Mouse (Mus musculus) lung, adult 2 months (tissue): ENCODE results near the gene Zdhhc15. TPM values are rescaled to one million over a fixed set of nuclear protein-coding genes. Genes with fewer than 3 reads are reported as not detected.
"Not testable (repeated sequence)": the region's sequence is repeated elsewhere in the genome, so short reads cannot be mapped to it uniquely, and the experiment has no call there.

Experiments used
- DNase-seq: peaks from one replicate; pipeline ENCODE4 v3.0.0; 2022
- H3K4me1 ChIP-seq: fragments of 200-500 bp; 2 replicates; pipeline ENCODE4 v1.6.1; 2011; ENCODE audit warnings: low read length; ENCODE audit not compliant: control insufficient read depth, insufficient read depth
- H3K4me3 ChIP-seq: fragments of 200-500 bp; replicated peaks from 2 replicates; pipeline ENCODE3; 2011; ENCODE audit warnings: low read depth, mild to moderate bottlenecking, control low read depth, low read length; ENCODE audit errors: extremely low read depth
- CTCF ChIP-seq: fragments of 200-500 bp; IDR thresholded peaks from 2 replicates; pipeline ENCODE4 v1.5.1; 2011; ENCODE audit warnings: mild to moderate bottlenecking, low read length, control low read depth; ENCODE audit not compliant: insufficient read depth
- POLR2A ChIP-seq: fragments of 200-500 bp; IDR thresholded peaks from 2 replicates; pipeline ENCODE4 v1.6.1; 2011; ENCODE audit warnings: low read depth, mild to moderate bottlenecking, control low read depth, low read length, borderline replicate concordance; ENCODE audit errors: extremely low read depth
- WGBS: fragments of 180-500 bp; shearing (Covaris S2); methylation state at CpG from one replicate; pipeline ENCODE4 v1.1.7; 2018; 5-methylcytosine and 5-hydroxymethylcytosine counted together
- polyA plus RNA-seq: library from polyadenylated mRNA; depleted of rRNA; stranded (reverse); fragments of >200 nt; gene quantifications from 2 replicates; pipeline ENCODE4 v1.2.3, GENCODE M21; 2012; rRNA removed

Gene Zdhhc15
- polyA plus RNA-seq = 0.45 and 0.62 TPM in 2 replicates

DNA sequence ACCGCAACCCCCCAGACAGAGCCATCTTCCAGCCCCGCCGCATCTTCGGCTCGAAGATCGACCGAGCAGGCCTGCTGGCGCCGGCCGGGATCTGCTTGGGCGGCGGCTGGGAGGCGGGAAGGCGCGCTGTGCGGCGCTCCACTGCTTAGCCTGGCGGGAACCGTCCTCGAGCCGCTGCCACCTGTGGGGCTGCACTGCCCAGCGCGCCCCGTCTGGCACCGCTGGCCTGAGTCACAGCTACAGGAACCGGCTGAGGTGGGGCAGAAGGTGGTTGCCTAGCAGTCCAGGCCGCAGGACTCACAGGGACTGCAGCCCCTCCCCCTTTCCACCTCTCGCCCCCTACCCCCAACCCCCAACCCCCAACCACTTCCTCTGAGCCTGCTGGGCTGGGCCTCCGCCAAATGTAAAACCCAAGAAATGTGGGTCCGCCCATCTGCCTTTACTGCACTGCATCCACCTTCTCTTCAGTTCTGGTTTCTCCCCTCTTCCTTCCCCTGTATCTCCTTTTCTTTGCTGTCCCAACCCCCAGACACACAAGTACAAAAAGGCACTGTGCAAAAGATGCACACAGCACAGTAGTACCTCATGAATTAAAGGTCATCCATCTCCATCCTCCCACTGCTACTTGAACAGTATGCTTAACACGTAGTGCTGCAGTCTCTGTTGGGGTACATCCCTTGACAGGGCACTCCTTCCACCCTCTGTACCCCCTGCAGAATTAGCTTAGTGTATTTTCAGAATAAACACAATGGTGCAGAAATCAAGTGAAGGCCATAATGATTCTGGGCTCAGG, at the start of gene Zdhhc15:
Gene Zdhhc15, minus strand, starts transcription at position 308 of the 793 bp plus-strand sequence.
- TF ChIP-seq CTCF (no peak), POLR2A (no peak)
- DNase-seq = peak; percentile 20
- 36% methylated on average over 30 of the region's 31 CpGs for WGBS
- peak within 1 kb of the TSS; percentile 65 for H3K4me3 ChIP-seq
- H3K4me1 ChIP-seq = peaks cover 2% of the 10 kb centered on the region; the same call in 1 of the 2 replicates

DNA sequence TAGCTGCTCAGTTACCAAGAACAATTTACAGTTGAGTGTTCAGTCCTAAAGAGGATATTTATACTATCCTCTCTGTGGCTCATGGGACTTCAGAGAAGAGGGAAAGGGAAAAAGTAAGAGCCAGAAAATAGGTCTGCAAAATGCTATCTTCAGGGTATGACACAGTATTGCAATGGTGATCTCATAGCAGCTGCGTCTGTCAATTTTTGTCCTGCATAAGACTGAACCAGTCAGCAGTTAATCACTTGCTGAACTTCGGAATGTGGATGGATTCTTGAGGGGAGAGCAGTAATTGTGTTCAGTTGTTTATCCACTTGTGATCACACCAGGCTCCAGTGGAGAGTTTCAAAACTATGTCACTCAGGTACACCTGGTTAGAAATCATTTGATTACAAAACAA, 37.1 kb upstream of the Zdhhc15 start:
- DNase-seq = no peak
- TF ChIP-seq POLR2A (no peak), CTCF (no peak)
- Histone ChIP-seq H3K4me1 (no peaks in the 10 kb centered on the region), H3K4me3 (no peak overlapping the region)
- WGBS = 75% methylated on average over 2 of the region's 2 CpGs

DNA sequence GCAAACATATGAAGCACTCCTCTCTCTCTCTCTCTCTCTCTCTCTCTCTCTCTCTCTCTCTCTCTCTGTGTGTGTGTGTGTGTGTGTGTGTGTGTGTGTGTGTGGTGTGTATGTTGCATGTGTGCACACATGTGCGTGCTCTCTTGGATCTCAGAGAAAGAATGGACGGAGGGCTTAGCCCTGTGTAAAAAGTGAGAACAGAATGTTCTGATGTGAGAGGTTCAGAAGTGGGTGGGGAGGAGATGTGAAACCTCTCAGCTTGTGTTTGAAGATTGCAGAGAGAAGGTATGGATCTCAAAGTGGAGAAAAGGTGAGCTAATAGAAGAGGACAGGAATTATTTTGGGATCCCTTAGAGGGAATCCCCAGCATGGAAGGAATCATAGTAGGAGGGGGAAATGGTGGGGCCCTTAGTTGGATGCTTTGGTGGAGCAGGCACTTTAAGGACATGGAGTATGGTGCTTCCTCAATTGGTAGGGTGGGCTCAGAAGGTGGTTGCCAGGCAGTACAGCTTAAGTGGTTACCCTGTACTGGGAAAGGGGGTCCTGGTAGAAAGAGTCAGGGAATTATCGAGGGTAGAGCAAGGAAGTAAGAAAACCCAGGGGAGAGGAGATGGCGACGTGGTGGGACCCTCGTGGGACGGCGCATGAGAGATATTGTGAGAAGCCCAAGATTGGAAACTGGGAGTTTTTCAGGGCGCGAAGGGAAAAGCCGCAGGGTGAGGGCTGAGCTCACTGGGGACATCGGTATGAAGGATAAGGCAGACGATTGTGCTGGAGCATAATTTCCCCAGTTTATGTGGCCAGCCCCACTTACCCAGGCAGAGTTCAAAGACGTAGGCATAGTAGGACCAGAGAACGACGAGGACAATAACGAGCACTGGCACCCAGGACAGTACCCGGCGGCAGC, 761 bp downstream of the Zdhhc15 start:
- Histone ChIP-seq H3K4me1 (peaks cover 2% of the 10 kb centered on the region; the same call in 1 of the 2 replicates), H3K4me3 (peak overlapping the region; percentile 65)
- WGBS = 34% methylated on average over 19 of the region's 19 CpGs
- DNase-seq = no peak
- no peak for TF ChIP-seq POLR2A
- TF ChIP-seq CTCF = no peak

DNA sequence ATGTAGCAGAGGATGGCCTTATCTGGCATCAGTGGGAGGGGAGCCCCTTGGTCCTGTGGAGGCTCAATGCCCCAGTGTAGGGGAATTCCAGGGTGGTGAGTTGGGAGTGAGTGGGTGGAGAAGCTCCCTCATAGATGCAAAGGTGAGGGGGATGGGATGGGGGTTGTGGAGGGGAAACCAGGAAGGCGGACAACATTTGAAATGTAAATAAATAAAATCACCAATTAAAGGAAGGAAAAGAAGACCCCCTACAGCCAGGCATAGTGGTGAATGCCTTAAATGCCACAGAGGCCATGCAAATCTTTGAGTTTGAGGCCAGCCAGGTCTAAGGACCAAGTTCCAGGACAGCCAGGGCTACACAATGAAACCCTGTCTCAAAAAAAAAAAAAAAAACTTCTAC, 13.9 kb downstream of the Zdhhc15 start:
- 72% methylated on average over 1 of the region's 1 CpGs for WGBS
- TF ChIP-seq POLR2A (no peak), CTCF (no peak)
- H3K4me1 ChIP-seq = no peaks in the 10 kb centered on the region
- DNase-seq = no peak
- no peak overlapping the region for H3K4me3 ChIP-seq

DNA sequence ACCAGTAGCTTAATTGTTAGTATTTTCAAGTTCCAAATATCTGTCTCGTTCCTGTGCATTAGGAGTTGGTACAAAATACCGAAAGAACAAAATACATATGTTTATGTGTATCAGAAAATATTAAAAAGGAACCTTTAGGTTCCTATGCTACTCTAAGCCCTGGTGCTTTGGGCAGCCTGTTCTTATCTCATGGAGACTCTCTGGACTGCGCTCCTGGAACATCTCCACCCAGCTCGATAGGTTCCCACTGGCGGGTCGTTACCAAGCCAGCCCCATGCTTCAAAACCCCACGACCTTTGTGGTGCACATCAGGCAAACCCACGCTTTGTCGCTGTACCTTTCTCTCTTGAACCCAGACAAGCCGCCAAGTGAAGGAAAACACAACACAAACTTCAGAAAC, 58.3 kb downstream of the Zdhhc15 start:
- no peak for TF ChIP-seq POLR2A
- H3K4me3 ChIP-seq = no peak overlapping the region
- DNase-seq = no peak
- no peaks in the 10 kb centered on the region for H3K4me1 ChIP-seq
- 88% methylated on average over 10 of the region's 10 CpGs for WGBS

DNA sequence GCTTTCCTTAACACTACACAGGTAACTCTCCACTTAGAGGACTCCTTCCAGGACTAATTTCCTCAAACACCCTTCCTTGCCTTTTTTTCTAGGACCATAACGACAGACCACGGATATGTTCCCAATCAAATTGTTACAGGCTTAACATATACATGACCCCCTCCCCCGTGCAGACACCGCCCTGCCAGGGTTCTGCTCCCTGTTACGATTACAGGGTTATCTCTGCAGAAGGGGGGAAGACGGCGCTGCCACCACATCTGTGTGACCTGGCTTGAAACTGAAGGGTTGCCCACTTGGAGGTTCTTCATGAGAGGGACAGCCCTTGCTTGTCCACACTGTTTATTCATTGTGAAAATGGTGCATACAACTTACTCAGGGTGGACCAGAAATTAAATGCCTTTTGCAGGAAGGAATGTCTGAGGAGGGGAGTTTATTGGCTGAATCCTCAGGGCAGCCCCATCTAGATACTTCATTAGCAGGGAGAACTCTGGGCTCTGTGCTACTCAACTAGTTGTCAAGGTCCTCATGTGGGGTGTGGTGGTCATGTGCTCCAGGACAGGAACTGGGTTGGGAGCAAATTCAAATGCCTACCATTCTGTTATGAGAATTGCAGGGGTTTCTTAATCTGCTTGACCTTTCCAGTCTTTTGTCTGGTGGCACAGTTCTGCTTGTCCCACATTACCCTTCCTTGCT, 67.0 kb downstream of the Zdhhc15 start:
- 83% methylated on average over 3 of the region's 7 CpGs for WGBS
- H3K4me1 ChIP-seq, DNase-seq, H3K4me3 ChIP-seq: not testable (repeated sequence)

DNA sequence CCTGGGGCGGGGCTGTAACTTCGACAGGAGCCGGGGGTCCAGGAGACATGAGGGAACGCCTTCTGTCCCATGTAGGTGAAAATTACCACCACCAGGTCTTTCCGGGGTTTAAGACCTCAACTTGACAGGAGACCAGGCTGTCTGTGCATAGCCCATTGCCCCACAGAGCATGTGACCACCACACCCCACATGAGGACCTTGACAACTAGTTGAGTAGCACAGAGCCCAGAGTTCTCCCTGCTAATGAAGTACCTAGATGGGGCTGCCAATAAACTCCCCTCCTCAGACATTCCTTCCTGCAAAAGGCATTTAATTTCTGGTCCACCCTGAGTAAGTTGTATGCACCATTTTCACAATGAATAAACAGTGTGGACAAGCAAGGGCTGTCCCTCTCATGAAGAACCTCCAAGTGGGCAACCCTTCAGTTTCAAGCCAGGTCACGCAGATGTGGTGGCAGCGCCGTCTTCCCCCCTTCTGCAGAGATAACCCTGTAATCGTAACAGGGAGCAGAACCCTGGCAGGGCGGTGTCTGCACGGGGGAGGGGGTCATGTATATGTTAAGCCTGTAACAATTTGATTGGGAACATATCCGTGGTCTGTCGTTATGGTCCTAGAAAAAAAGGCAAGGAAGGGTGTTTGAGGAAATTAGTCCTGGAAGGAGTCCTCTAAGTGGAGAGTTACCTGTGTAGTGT, 68.5 kb downstream of the Zdhhc15 start:
- 86% methylated on average over 8 of the region's 13 CpGs for WGBS
- DNase-seq, H3K4me3 ChIP-seq, H3K4me1 ChIP-seq: not testable (repeated sequence)

DNA sequence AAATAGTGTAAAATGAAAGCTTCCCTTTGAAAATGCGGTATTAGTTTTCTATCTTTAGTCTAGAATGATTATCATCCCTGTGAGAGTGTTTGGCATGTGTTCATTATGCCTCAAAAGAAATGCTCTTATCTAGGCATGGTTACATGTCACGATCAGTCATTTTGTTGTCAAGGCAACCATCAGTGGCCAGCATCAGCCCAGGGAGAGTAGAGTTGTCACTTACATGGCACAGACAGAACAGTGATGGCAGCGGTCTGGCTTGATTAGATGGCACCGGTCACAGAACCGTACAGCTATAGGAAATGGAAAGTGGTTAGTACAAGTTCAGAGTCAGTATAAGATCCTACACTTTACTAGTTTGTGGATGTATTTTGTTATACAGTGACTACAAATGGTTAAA, 96.9 kb downstream of the Zdhhc15 start:
- WGBS = 82% methylated on average over 5 of the region's 5 CpGs
- DNase-seq = no peak
- Histone ChIP-seq H3K4me1 (no peaks in the 10 kb centered on the region), H3K4me3 (no peak overlapping the region)
- TF ChIP-seq POLR2A (no peak), CTCF (no peak)

DNA sequence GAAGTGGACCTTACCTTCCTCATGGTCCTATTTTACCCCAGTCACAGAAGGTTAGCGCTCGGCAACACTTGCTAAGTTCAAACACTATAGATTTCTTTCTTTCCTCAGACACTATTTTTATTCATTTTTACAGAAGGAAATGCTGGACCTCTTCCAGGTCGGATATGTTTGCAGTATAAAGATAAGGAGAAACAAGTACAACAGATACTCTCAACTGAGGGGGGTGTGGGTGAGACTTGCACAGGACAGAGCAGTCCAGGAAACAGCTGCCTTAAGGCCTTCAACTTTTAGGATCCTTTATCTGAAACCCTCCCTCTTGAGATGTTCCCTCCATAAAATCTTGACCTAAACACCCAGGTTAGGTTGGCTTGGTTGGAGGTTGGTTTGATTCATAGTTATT, 103.4 kb downstream of the Zdhhc15 start:
- WGBS = 56% methylated on average over 3 of the region's 3 CpGs
- no peaks in the 10 kb centered on the region for H3K4me1 ChIP-seq
- no peak for DNase-seq
- H3K4me3 ChIP-seq = no peak overlapping the region
- no peak for TF ChIP-seq POLR2A
- no peak for TF ChIP-seq CTCF

DNA sequence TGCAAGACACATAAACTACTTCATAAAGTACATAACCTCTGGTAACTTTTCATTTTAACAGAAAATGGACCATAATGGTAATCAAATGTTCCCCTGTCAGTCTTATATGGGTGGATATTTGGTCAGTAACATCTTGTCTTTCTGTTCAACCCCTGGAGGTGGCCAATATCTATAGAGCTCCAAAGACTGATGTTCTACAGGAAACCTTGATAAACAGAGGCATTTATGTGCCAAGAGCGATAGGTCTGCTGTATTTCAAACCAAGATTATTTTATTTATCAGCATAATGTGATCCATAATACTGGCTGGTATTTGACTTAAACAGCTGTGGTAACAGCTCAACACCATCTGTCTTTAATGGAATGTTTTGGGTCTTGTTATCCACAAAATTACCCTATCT, 125.6 kb downstream of the Zdhhc15 start:
- no peak overlapping the region for H3K4me3 ChIP-seq
- no peak for DNase-seq
- no peak for TF ChIP-seq POLR2A
- TF ChIP-seq CTCF = no peak
- 91% methylated on average over 1 of the region's 1 CpGs for WGBS
- H3K4me1 ChIP-seq = no peaks in the 10 kb centered on the region
